Mouse (Mus musculus) liver, postnatal 0 days (tissue): ENCODE measurements at regions not wholly inside any gene's neighbourhood (a gene's known extent, or its start where the extent isn't known, plus 50 kb on each side); places are given as distances from the start of the nearest gene placed in this dataset.

Experiments
- ATAC-seq: fragments of 200-750 bp; cut with Nextera tagmentation; 2 replicates; pipeline ENCODE4 v1.8.0; 2017; ENCODE audit warnings: mild to moderate bottlenecking, moderate library complexity
- DNase-seq: peaks from one replicate; pipeline ENCODE4 v3.0.0-alpha.2; 2016
- H3K27ac ChIP-seq: fragments of 300-500 bp; sonication (generic); 2 replicates; pipeline ENCODE4 v1.5.1; 2014; ENCODE audit warnings: antibody characterized with exemption, moderate library complexity, mild to moderate bottlenecking, low read depth
- H3K27me3 ChIP-seq: fragments of 300-500 bp; sonication (generic); 2 replicates; pipeline ENCODE4 v1.6.1; 2014; ENCODE audit warnings: low read length, control low read depth, mixed read lengths; ENCODE audit not compliant: insufficient read depth
- H3K36me3 ChIP-seq: fragments of 300-500 bp; sonication (generic); replicated peaks from 2 replicates; pipeline ENCODE4 v1.6.1; 2014; ENCODE audit warnings: mild to moderate bottlenecking, control low read depth, low read length, moderate library complexity, mixed read lengths; ENCODE audit not compliant: insufficient read depth
- H3K4me1 ChIP-seq: fragments of 300-500 bp; sonication (generic); 2 replicates; pipeline ENCODE4 v1.6.1; 2014; ENCODE audit warnings: antibody characterized with exemption, mild to moderate bottlenecking, control low read depth; ENCODE audit not compliant: insufficient read depth
- H3K4me2 ChIP-seq: fragments of 300-500 bp; sonication (generic); 2 replicates; pipeline ENCODE4 v1.6.1; 2014; ENCODE audit warnings: low read depth, mild to moderate bottlenecking, low read length, moderate library complexity, mixed read lengths
- H3K4me3 ChIP-seq: fragments of 300-500 bp; sonication (generic); 2 replicates; pipeline ENCODE4 v1.5.1; 2014; ENCODE audit warnings: low read depth, low read length
- H3K9ac ChIP-seq: fragments of 300-500 bp; sonication (generic); replicated peaks from 2 replicates; pipeline ENCODE4 v1.6.1; 2014; ENCODE audit warnings: mild to moderate bottlenecking, moderate library complexity
- H3K9me3 ChIP-seq: fragments of 300-500 bp; sonication (generic); 2 replicates; pipeline ENCODE4 v1.6.1; 2016; ENCODE audit warnings: mild to moderate bottlenecking, control low read depth, low read length, mixed read lengths
- CTCF ChIP-seq: sonication (generic); IDR thresholded peaks from 2 replicates; pipeline ENCODE4 v1.5.1; 2016; ENCODE audit warnings: antibody characterized with exemption, low read depth
- EP300 ChIP-seq: IDR thresholded peaks from 2 replicates; pipeline ENCODE4 v1.6.1; 2016; ENCODE audit warnings: antibody characterized with exemption, low read depth, mild to moderate bottlenecking
- WGBS: fragments of 180-500 bp; shearing (Covaris S2); extraction: QIAGEN DNeasy Blood & Tissue Kit; methylation state at CpG from one replicate; pipeline ENCODE4 v1.1.7; 2014; ENCODE audit not compliant: insufficient replicate concordance; 5-methylcytosine and 5-hydroxymethylcytosine counted together

GRCm38 (mm10) chr3:81802096-81802495 is 130.3 kb upstream of the Ctso start:
- 71% methylated on average over 2 of the region's 2 CpGs for WGBS
- Histone ChIP-seq H3K27me3 (no peaks in the 10 kb centered on the region), H3K27ac (no peak overlapping the region), H3K4me1 (no peaks in the 10 kb centered on the region), H3K4me2 (no peak overlapping the region), H3K9me3 (no peaks in the 10 kb centered on the region), H3K9ac (no peak overlapping the region), H3K4me3 (no peak overlapping the region), H3K36me3 (no peaks in the 10 kb centered on the region)
- no peak for DNase-seq
- TF ChIP-seq EP300 (no peak), CTCF (no peak)
- no peak for ATAC-seq

GRCm38 (mm10) chr3:81805745-81806144 is 126.7 kb upstream of the Ctso start:
- Histone ChIP-seq H3K36me3 (no peaks in the 10 kb centered on the region), H3K9me3 (no peaks in the 10 kb centered on the region), H3K4me1 (no peaks in the 10 kb centered on the region), H3K4me3 (no peak overlapping the region), H3K27me3 (no peaks in the 10 kb centered on the region), H3K9ac (no peak overlapping the region), H3K4me2 (no peak overlapping the region), H3K27ac (no peak overlapping the region)
- WGBS, result 61% methylated on average over 4 of the region's 4 CpGs
- DNase-seq (no peak), ATAC-seq (no peak)
- TF ChIP-seq CTCF (no peak), EP300 (no peak)

- H3K9me3 ChIP-seq, result no peaks in the 10 kb centered on the region
- no peaks in the 10 kb centered on the region for H3K27me3 ChIP-seq
- no peak overlapping the region for H3K27ac ChIP-seq
- no peaks in the 10 kb centered on the region for H3K4me1 ChIP-seq
- TF ChIP-seq CTCF, result no peak
- TF ChIP-seq EP300, result no peak
- WGBS, result 67% methylated on average over 2 of the region's 2 CpGs
- no peak overlapping the region for H3K9ac ChIP-seq
- DNase-seq, result no peak
- H3K36me3 ChIP-seq, result no peaks in the 10 kb centered on the region
- no peak overlapping the region for H3K4me2 ChIP-seq
- no peak for ATAC-seq
- no peak overlapping the region for H3K4me3 ChIP-seq
Observed at GRCm38 (mm10) chr3:81809604-81810003, 122.8 kb upstream of the Ctso start.

- no peak for ATAC-seq
- H3K27me3 ChIP-seq, result no peaks in the 10 kb centered on the region
- 70% methylated on average over 2 of the region's 2 CpGs for WGBS
- no peak overlapping the region for H3K4me3 ChIP-seq
- no peak overlapping the region for H3K27ac ChIP-seq
- H3K9ac ChIP-seq, result no peak overlapping the region
- no peaks in the 10 kb centered on the region for H3K4me1 ChIP-seq
- no peaks in the 10 kb centered on the region for H3K36me3 ChIP-seq
- H3K4me2 ChIP-seq, result no peak overlapping the region
- DNase-seq, result no peak
- TF ChIP-seq EP300 (no peak), CTCF (no peak)
- H3K9me3 ChIP-seq, result no peaks in the 10 kb centered on the region
Observed at GRCm38 (mm10) chr3:81820304-81820703, 112.1 kb upstream of the Ctso start.

- DNase-seq (no peak), ATAC-seq (no peak)
- Histone ChIP-seq H3K9ac (no peak overlapping the region), H3K36me3 (no peaks in the 10 kb centered on the region), H3K27ac (no peak overlapping the region), H3K9me3 (no peaks in the 10 kb centered on the region), H3K27me3 (no peaks in the 10 kb centered on the region), H3K4me1 (no peaks in the 10 kb centered on the region), H3K4me3 (no peak overlapping the region), H3K4me2 (no peak overlapping the region)
- WGBS, result no CpG with 5 or more reads among the region's 2 CpGs
- TF ChIP-seq CTCF, result no peak
- TF ChIP-seq EP300, result no peak
Observed at GRCm38 (mm10) chr3:81829525-81829924, 102.9 kb upstream of the Ctso start.

- no peak overlapping the region for H3K4me3 ChIP-seq
- ATAC-seq (no peak), DNase-seq (no peak)
- H3K9ac ChIP-seq, result no peak overlapping the region
- H3K36me3 ChIP-seq, result no peaks in the 10 kb centered on the region
- H3K4me1 ChIP-seq, result no peaks in the 10 kb centered on the region
- H3K27ac ChIP-seq, result no peak overlapping the region
- TF ChIP-seq CTCF (no peak), EP300 (no peak)
- no peak overlapping the region for H3K4me2 ChIP-seq
- H3K9me3 ChIP-seq, result no peaks in the 10 kb centered on the region
- no peaks in the 10 kb centered on the region for H3K27me3 ChIP-seq
Observed at GRCm38 (mm10) chr3:81829966-81830599, 102.3 kb upstream of the Ctso start.
